Mouse (Mus musculus): Measurements from ENCODE around the gene Acap3. TPM values are rescaled to one million over a fixed set of nuclear protein-coding genes. Genes with fewer than 3 reads are reported as not detected.

Gene Acap3
- polyA plus RNA-seq (2015; fragmentation: Nextera tagmentation; extraction: Ambion mirVana), result 9.7 and 10.2 TPM in 2 replicates

DNA sequence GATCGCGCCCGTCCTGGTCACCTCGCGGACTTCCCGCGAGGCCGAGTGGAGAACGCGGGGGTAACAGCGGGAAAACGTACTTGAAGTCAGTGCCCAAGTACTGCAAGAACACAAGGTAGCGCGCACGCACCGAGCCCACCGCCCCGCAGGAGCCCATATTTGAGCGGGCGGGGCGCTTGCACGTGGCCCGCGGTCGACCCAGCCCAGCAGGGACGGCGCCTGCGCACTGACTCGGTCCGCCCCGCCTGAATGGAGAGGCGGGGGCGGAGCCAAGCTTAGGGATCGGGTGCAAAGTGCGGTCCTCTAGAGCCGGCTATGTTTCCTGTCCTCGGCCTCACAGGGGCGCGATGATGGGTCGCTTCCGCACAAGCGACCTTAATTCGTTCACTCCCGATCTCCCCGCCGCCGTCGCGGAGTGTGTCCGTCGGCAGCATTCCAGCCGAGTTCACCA lies at the start of gene Acap3, which contains the start of gene Pusl1:
Gene Acap3, plus strand, starts transcription at position 272 of the 451 bp plus-strand sequence.
Gene Pusl1, minus strand, starts transcription at position 231 of the 451 bp plus-strand sequence.
- Histone ChIP-seq H3K4me3 (ENCODE audit: low read depth, low read length) (peak within 1 kb of the TSS; percentile 94), H3K4me1 (replicated peaks; ENCODE audit: control insufficient read depth, insufficient read depth) (peaks cover 10% of the 10 kb centered on the region), H3K36me3 (ENCODE audit: control insufficient read depth, insufficient read depth, low read length) (peaks cover 7% of the 10 kb centered on the region), H3K9me3 (ENCODE audit: control insufficient read depth, low read length) (no peaks in the 10 kb centered on the region), H3K9ac (ENCODE audit: low read length) (peak within 1 kb of the TSS; percentile 94), H3K4me2 (replicated peaks; ENCODE audit: low read depth) (peak within 1 kb of the TSS; percentile 97), H3K27ac (replicated peaks) (peak within 1 kb of the TSS; percentile 99), H3K27me3 (ENCODE audit: control insufficient read depth, insufficient read depth, low read length) (no peaks in the 10 kb centered on the region)
- TF ChIP-seq EP300 (optimal IDR thresholded peaks at IDR 0.05) (no peak), CTCF (IDR thresholded peaks at IDR 0.05; ENCODE audit: low read depth) (no peak)
- ATAC-seq (ENCODE audit: low FRiP score, low TSS enrichment) (peak; percentile 85), DNase-seq (ENCODE audit: low spot score) (peak; percentile 96)
- under 1% methylated on average over 52 of the region's 52 CpGs for WGBS

DNA sequence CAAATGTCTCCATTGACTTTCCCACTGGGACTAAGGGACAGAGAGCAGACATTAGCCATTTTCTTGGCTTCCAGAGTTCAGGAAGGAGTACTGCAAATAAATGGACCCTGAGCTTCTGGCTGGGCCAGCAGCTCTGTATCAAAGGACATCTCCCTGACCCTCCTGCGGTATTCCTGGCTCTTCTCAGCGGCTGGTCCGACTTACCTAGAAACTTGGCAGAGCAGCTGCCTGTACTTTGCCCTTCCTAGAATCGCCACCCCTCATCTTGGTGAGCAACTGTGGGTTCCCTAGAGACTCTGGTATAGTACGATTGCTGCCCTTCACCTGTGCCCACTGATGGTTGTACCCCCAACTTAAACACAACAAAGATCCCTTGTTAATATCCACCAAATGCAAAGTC lies 48.4 kb upstream of the Acap3 start:
- Histone ChIP-seq H3K36me3 (ENCODE audit: control insufficient read depth, insufficient read depth, low read length) (peaks cover 4% of the 10 kb centered on the region; the same call in 1 of the 2 replicates), H3K4me1 (replicated peaks; ENCODE audit: control insufficient read depth, insufficient read depth) (peaks cover 6% of the 10 kb centered on the region; the same call in 1 of the 2 replicates), H3K9ac (ENCODE audit: low read length) (no peak overlapping the region), H3K4me2 (replicated peaks; ENCODE audit: low read depth) (no peak overlapping the region), H3K9me3 (ENCODE audit: control insufficient read depth, low read length) (no peaks in the 10 kb centered on the region), H3K27ac (replicated peaks) (no peak overlapping the region), H3K4me3 (ENCODE audit: low read depth, low read length) (no peak overlapping the region), H3K27me3 (ENCODE audit: control insufficient read depth, insufficient read depth, low read length) (no peaks in the 10 kb centered on the region)
- ATAC-seq (ENCODE audit: low FRiP score, low TSS enrichment), result no peak
- TF ChIP-seq EP300 (optimal IDR thresholded peaks at IDR 0.05), result no peak
- TF ChIP-seq CTCF (IDR thresholded peaks at IDR 0.05; ENCODE audit: low read depth), result no peak
- DNase-seq (ENCODE audit: low spot score), result no peak
- 94% methylated on average over 5 of the region's 5 CpGs for WGBS

DNA sequence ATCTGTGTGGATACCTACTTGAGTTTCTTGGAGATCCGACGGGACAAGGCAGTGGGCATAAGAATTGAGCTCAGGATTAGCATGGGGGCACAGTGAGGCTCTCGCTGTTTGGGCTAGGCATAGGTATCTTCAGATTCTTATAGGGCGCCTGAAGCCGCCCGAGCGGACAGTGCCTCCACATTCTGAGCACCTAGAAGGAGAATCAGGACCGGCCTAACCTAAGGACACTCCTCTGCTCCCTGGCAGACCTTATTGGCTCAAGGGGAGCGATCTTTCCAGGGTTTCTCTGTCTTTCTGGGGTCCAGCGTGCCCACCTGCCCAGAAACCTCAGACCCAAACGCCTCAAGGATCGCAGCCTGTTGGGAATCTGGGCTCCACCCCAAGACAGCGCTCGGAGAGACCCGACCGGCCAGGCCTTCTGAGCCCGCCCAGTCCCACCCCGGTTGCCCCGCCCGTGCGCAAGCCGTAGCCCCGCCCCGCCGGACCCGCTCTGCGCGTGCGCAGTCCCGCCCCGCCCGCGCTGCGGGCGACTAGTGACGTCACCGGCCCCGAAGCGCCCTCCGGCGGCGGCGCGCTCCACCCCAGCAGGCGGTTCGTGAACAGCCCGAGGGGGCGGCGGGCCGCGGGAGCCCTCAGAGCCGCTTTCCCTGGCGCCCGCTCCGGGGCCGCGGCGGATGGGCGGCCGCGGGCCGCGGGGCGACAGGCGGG lies 44.6 kb upstream of the Acap3 start, which contains the start of gene Dvl1:
Gene Dvl1, plus strand, starts transcription at position 532 of the 708 bp plus-strand sequence.
- H3K27ac ChIP-seq (replicated peaks), result peak within 1 kb of the TSS; percentile 81
- peaks cover 8% of the 10 kb centered on the region for H3K4me1 ChIP-seq (replicated peaks; ENCODE audit: control insufficient read depth, insufficient read depth)
- H3K27me3 ChIP-seq (ENCODE audit: control insufficient read depth, insufficient read depth, low read length), result no peaks in the 10 kb centered on the region
- H3K4me2 ChIP-seq (replicated peaks; ENCODE audit: low read depth), result peak within 1 kb of the TSS; percentile 89
- DNase-seq (ENCODE audit: low spot score) (peak; percentile 95), ATAC-seq (ENCODE audit: low FRiP score, low TSS enrichment) (peak; percentile 89)
- TF ChIP-seq CTCF (IDR thresholded peaks at IDR 0.05; ENCODE audit: low read depth), result peak; percentile 63
- TF ChIP-seq EP300 (optimal IDR thresholded peaks at IDR 0.05), result no peak
- WGBS, result 2% methylated on average over 43 of the region's 65 CpGs
- H3K9ac ChIP-seq (ENCODE audit: low read length), result peak within 1 kb of the TSS; percentile 91
- no peaks in the 10 kb centered on the region for H3K9me3 ChIP-seq (ENCODE audit: control insufficient read depth, low read length)
- peak within 1 kb of the TSS; percentile 71 for H3K4me3 ChIP-seq (ENCODE audit: low read depth, low read length)
- H3K36me3 ChIP-seq (ENCODE audit: control insufficient read depth, insufficient read depth, low read length), result peaks cover 4% of the 10 kb centered on the region; the same call in 1 of the 2 replicates

DNA sequence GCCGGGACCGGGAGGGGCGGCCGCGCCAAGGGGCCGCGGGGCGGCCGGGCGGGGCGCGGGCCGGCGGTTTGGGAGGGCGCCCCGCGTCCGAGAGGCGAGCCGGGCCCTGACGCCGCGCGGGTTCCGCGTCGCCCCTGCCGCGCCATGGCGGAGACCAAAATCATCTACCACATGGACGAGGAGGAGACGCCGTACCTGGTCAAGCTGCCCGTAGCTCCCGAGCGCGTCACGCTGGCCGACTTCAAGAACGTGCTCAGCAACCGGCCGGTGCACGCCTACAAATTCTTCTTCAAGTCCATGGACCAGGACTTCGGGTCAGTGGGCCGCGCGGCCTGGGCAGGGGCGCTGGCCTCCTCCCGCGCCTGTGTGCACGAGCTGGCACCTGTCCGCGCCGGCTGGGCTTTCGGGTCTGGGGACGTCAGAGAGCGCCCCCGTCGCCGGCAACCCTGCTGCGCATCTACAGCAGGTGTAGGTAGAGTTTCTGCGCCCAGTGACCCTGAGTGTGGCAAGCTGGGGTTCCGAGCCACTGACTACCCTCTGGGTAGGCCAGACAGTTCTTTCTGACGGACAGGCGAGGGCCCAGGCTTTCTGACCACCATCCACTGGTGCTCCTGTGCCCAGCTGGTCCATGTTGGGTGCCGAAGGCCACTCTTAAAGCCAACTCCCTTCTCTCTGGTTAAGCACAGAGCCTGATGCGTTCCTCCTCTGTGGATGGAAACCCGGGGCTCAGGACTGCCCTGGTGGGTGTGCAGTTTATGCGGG lies 43.9 kb upstream of the Acap3 start:
- DNase-seq (ENCODE audit: low spot score) (peak; percentile 64), ATAC-seq (ENCODE audit: low FRiP score, low TSS enrichment) (peak; percentile 19)
- under 1% methylated on average over 47 of the region's 69 CpGs for WGBS
- Histone ChIP-seq H3K27me3 (ENCODE audit: control insufficient read depth, insufficient read depth, low read length) (no peaks in the 10 kb centered on the region), H3K4me2 (replicated peaks; ENCODE audit: low read depth) (peak overlapping the region; percentile 89), H3K9me3 (ENCODE audit: control insufficient read depth, low read length) (no peaks in the 10 kb centered on the region), H3K36me3 (ENCODE audit: control insufficient read depth, insufficient read depth, low read length) (peaks cover 4% of the 10 kb centered on the region; the same call in 1 of the 2 replicates), H3K9ac (ENCODE audit: low read length) (peak overlapping the region; percentile 91), H3K27ac (replicated peaks) (peak overlapping the region; percentile 81), H3K4me1 (replicated peaks; ENCODE audit: control insufficient read depth, insufficient read depth) (peaks cover 8% of the 10 kb centered on the region), H3K4me3 (ENCODE audit: low read depth, low read length) (peak overlapping the region; percentile 71)
- TF ChIP-seq CTCF (IDR thresholded peaks at IDR 0.05; ENCODE audit: low read depth), result 0 out of 2 replicates have a peak, but pooled peaks have one; percentile 7
- no peak for TF ChIP-seq EP300 (optimal IDR thresholded peaks at IDR 0.05)

DNA sequence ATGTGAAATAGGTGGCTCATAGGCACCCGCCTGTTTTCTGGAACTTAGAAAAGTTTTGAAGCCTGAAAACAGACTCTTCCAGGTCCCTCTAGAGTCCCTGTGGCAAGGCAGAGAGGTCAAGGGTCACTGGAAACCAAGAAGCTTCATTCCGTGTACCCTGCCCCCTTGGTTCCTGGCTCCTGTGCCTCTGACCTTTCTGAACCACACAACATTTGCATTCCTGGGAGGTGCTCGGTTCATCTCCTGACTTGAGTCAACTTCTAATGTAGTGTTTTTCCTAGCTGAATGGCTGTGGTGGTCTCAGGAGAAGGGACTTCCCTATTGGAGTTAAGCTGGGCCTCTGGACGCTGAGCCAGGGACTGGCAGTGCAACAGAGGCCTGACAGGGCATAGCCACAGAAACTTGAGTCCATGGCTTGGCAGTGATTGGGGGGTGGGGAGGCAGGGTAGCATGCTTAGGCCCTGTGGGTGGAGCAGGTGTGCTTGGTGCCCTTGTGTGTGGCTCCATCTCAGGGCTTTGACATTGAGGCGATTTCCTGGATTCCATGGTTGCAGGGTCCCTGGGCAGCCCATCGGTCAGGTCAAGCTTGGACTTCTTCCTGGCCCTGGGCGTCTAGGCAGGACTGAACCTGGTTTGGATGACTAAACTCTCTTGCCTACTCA lies 43.1 kb upstream of the Acap3 start:
- WGBS, result 55% methylated on average over 7 of the region's 7 CpGs
- TF ChIP-seq CTCF (IDR thresholded peaks at IDR 0.05; ENCODE audit: low read depth), result no peak
- H3K4me3 ChIP-seq (ENCODE audit: low read depth, low read length), result peak overlapping the region; percentile 71
- H3K36me3 ChIP-seq (ENCODE audit: control insufficient read depth, insufficient read depth, low read length), result no peaks in the 10 kb centered on the region
- no peak for DNase-seq (ENCODE audit: low spot score)
- no peaks in the 10 kb centered on the region for H3K27me3 ChIP-seq (ENCODE audit: control insufficient read depth, insufficient read depth, low read length)
- H3K4me2 ChIP-seq (replicated peaks; ENCODE audit: low read depth), result peak overlapping the region; percentile 89
- no peaks in the 10 kb centered on the region for H3K9me3 ChIP-seq (ENCODE audit: control insufficient read depth, low read length)
- no peak overlapping the region for H3K27ac ChIP-seq (replicated peaks)
- no peak for ATAC-seq (ENCODE audit: low FRiP score, low TSS enrichment)
- H3K4me1 ChIP-seq (replicated peaks; ENCODE audit: control insufficient read depth, insufficient read depth), result peaks cover 8% of the 10 kb centered on the region
- H3K9ac ChIP-seq (ENCODE audit: low read length), result peak overlapping the region; percentile 91

All from stomach, postnatal 0 days (tissue).